Mouse (Mus musculus): ENCODE results near the gene Lpp.

DNA sequence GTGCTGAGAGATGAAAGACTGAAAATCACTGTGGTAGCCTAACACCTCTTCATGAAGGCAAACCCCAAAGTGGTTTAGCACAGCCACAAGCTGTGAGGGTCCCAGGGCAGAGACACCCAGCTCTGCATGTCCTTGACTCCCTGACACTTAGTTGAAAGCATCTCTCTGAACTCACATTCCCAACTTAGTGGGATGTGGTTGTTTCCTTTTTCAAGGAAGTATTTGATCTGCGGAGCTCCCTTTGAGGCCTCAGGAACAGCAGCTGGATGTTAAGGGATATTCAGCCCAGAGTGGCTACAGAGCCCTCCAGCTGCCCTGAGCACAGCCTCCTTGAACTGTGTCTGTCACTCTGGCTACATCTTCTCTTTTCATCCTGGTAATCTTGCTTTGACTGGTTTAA is 48.0 kb downstream of the Lpp start:
- TF ChIP-seq MYC (IDR thresholded peaks at IDR 0.05; ENCODE audit: low read depth, low read length) = no peak
- TF ChIP-seq CTCF (conservative IDR thresholded peaks at IDR 0.05 in 1 of 2, IDR thresholded peaks at IDR 0.05 in 1 of 2; ENCODE audit: low read depth in 2 of 2, low read length in 2 of 2) = no peak

Data from CH12.LX (cell line).